Mouse (Mus musculus): ENCODE data around the gene 1700028J19Rik. TPM values are rescaled to one million over a fixed set of nuclear protein-coding genes. Genes with fewer than 3 reads are reported as not detected.
A peak's percentile ranks its signal among the peaks of the same experiment; 100 is the strongest.
"Not testable (repeated sequence)": the region's sequence is repeated elsewhere in the genome, so short reads cannot be mapped to it uniquely, and the experiment has no call there.

Gene 1700028J19Rik
- total and polyA plus RNA-seq, 3 experiments = 0.62 to 1.2 TPM; not detected in 1

DNA sequence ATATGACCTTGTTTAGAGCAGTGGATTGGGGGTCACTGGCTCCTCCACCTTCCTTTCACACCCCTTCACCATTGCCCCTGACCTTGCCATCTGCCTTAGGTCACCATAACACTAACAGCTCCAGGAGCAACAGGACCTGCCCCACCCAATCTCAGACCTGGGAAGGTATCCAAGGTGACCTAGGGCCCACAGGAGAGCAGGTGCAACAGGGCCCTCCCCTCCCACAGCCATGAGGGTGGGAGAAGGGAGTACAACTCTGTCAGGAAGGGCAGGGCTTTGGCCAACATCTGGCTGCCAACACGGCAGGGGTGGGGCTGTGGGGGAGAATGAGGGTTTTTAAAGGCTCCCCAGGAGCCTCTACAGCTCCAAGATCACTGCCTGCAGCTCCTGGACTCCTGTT, 21.4 kb downstream of the 1700028J19Rik start, which contains the start of gene Klk1:
Gene Klk1 (plus strand): TSS at position 285 of the 400 bp plus-strand sequence.
- DNase-seq (ENCODE audit: low read depth, low spot score) = no peak
- TF ChIP-seq EP300 (IDR thresholded peaks at IDR 0.05; ENCODE audit: low read depth in 1 of 2, low read length in 2 of 2) = no peak
- no peak for TF ChIP-seq MEF2A (IDR thresholded peaks at IDR 0.05; ENCODE audit: extremely low read depth, insufficient replicate concordance, low read depth, low read length, poor library complexity, severe bottlenecking)
- no peak for TF ChIP-seq CHD1 (IDR thresholded peaks at IDR 0.05; ENCODE audit: low read depth, low read length)
- TF ChIP-seq MAFK (IDR thresholded peaks at IDR 0.05; ENCODE audit: borderline replicate concordance, low read depth, low read length) = no peak

DNA sequence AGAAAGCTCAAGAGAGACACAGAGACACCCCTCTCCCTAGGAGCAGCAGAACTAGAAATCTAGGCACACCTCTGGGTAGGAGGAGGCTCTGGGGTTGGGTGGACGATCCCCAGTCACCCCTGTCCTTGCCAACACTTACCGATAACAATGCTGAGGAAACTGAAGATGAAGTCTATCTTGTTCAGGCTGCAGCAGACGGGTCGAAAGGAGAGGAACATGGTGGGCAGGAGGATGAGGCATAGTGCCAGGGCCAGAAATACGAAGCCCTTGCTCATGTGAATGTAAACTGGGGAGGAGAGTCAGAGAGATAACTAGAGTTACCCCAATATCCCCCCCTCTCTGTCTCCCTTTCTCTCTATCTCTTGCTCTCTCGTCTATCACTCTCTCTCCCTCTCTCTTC, 24.2 kb downstream of the 1700028J19Rik start:
- H3K27me3 ChIP-seq (ENCODE audit: control insufficient read depth in 1 of 2, insufficient read depth in 2 of 2, low read length in 2 of 2) = not testable (repeated sequence)

More for the DNA sequence above, 21.4 kb downstream of the 1700028J19Rik start, which contains the start of gene Klk1:
- Histone ChIP-seq H3K79me2 (ENCODE audit: control insufficient read depth, insufficient read depth, low read length, poor library complexity) (no peaks in the 10 kb centered on the region), H3K4me3 (ENCODE audit: control insufficient read depth in 1 of 2, insufficient read depth in 1 of 2, low read depth in 2 of 2, low read length in 2 of 2) (no peak within 1 kb of the TSS), H3K36me3 (ENCODE audit: control insufficient read depth in 1 of 2, insufficient read depth in 2 of 2, low read length in 2 of 2) (no peaks in the 10 kb centered on the region), H3K27ac (ENCODE audit: control insufficient read depth, low read depth, low read length) (no peak within 1 kb of the TSS), H3K27me3 (ENCODE audit: control insufficient read depth in 1 of 2, insufficient read depth in 2 of 2, low read length in 2 of 2) (no peaks in the 10 kb centered on the region), H3K9me3 (replicated peaks; ENCODE audit: insufficient read depth, low read length) (no peaks in the 10 kb centered on the region), H3K9ac (ENCODE audit: control insufficient read depth, low read depth, low read length, poor library complexity, severe bottlenecking) (no peak within 1 kb of the TSS), H3K4me1 (ENCODE audit: control insufficient read depth in 1 of 2, insufficient read depth in 2 of 2, low read length in 2 of 2) (peaks cover 0 to 18% of the 10 kb centered on the region in 2 experiments; a peak in 2 of 4 replicates)

DNA sequence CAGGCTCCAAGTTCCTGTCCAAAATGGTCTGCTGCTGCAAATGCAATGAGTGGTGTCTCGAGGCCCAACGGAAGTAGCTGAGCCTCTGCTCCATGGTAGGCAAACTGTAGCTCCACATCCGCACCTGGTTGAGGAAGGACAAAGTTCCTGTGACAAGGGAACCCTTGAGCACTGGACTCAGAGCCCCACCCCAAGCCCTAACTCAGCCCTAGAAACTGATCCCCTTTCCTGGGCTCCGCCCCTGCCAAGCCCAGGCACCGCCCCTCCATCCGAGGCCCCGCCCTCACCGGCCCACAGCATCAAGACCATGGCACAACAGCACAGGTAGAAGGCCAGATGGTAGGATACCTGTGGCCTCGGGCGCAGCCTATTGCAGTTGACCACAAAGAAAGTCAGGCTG, 24.9 kb downstream of the 1700028J19Rik start:
- peak; percentile 41 for DNase-seq (ENCODE audit: low read depth, low spot score)
- not testable (repeated sequence) for H3K9ac ChIP-seq (ENCODE audit: control insufficient read depth, low read depth, low read length, poor library complexity, severe bottlenecking)

More for the DNA sequence above, 24.2 kb downstream of the 1700028J19Rik start:
- H3K27ac ChIP-seq (ENCODE audit: control insufficient read depth, low read depth, low read length) = peak overlapping the region; percentile 20
- H3K4me3 ChIP-seq (ENCODE audit: control insufficient read depth in 1 of 2, insufficient read depth in 1 of 2, low read depth in 2 of 2, low read length in 2 of 2); H3K36me3 ChIP-seq (ENCODE audit: control insufficient read depth in 1 of 2, insufficient read depth in 2 of 2, low read length in 2 of 2); H3K9ac ChIP-seq (ENCODE audit: control insufficient read depth, low read depth, low read length, poor library complexity, severe bottlenecking); H3K9me3 ChIP-seq (replicated peaks; ENCODE audit: insufficient read depth, low read length); H3K79me2 ChIP-seq (ENCODE audit: control insufficient read depth, insufficient read depth, low read length, poor library complexity): not testable (repeated sequence)
- H3K4me1 ChIP-seq (ENCODE audit: control insufficient read depth in 1 of 2, insufficient read depth in 2 of 2, low read length in 2 of 2) = peaks cover 0 to 18% of the 10 kb centered on the region in 2 experiments; a peak in 2 of 4 replicates
- DNase-seq (ENCODE audit: low read depth, low spot score) = peak; percentile 70
- TF ChIP-seq ETS1 (IDR thresholded peaks at IDR 0.05; ENCODE audit: low read depth, low read length) (peak; percentile 33; the same call in 1 of the 2 replicates), EP300 (IDR thresholded peaks at IDR 0.05; ENCODE audit: low read depth in 1 of 2, low read length in 2 of 2) (peak in 1 of 2 experiments; percentile 41; a peak in 1 of 4 replicates), GATA1 (IDR thresholded peaks at IDR 0.05; ENCODE audit: low read depth, low read length) (peak; percentile 56), TCF12 (IDR thresholded peaks at IDR 0.05; ENCODE audit: low read depth, low read length) (peak; percentile 62; the same call in 1 of the 2 replicates), RCOR1 (IDR thresholded peaks at IDR 0.05; ENCODE audit: low read depth, low read length) (peak; percentile 33; the same call in 1 of the 2 replicates)

More for the DNA sequence above, 24.9 kb downstream of the 1700028J19Rik start:
- H3K79me2 ChIP-seq (ENCODE audit: control insufficient read depth, insufficient read depth, low read length, poor library complexity); H3K27me3 ChIP-seq (ENCODE audit: control insufficient read depth in 1 of 2, insufficient read depth in 2 of 2, low read length in 2 of 2); H3K36me3 ChIP-seq (ENCODE audit: control insufficient read depth in 1 of 2, insufficient read depth in 2 of 2, low read length in 2 of 2); H3K27ac ChIP-seq (ENCODE audit: control insufficient read depth, low read depth, low read length); H3K4me3 ChIP-seq (ENCODE audit: control insufficient read depth in 1 of 2, insufficient read depth in 1 of 2, low read depth in 2 of 2, low read length in 2 of 2); H3K9me3 ChIP-seq (replicated peaks; ENCODE audit: insufficient read depth, low read length): not testable (repeated sequence)
- H3K4me1 ChIP-seq (ENCODE audit: control insufficient read depth in 1 of 2, insufficient read depth in 2 of 2, low read length in 2 of 2) = peaks cover 0 to 18% of the 10 kb centered on the region in 2 experiments; a peak in 2 of 4 replicates

Data from MEL (cell line).